Mouse (Mus musculus) MEL (cell line): ENCODE data around the gene Armh1.
"Not testable (repeated sequence)": the region's sequence is repeated elsewhere in the genome, so short reads cannot be mapped to it uniquely, and the experiment has no call there.

Experiments
- GATA1 ChIP-seq: IDR thresholded peaks from 2 replicates; pipeline ENCODE4 v1.6.1; 2011; ENCODE audit warnings: low read depth, low read length, improper control_type of control experiment
- NELFE ChIP-seq: IDR thresholded peaks from 2 replicates; pipeline ENCODE4 v1.6.1; 2011; ENCODE audit warnings: low read depth, low read length, improper control_type of control experiment
- POLR2A ChIP-seq, 2 experiments: IDR thresholded peaks; 2 replicates each; pipeline ENCODE4 v1.6.1; 2011 to 2012; ENCODE audit warnings: low read length in 2 of 2, mild to moderate bottlenecking in 2 of 2, control low read depth in 1 of 2, improper control_type of control experiment in 1 of 2, low read depth in 1 of 2, moderate library complexity in 1 of 2; ENCODE audit not compliant: control insufficient read depth in 1 of 2, insufficient read depth in 1 of 2, poor library complexity in 1 of 2

DNA sequence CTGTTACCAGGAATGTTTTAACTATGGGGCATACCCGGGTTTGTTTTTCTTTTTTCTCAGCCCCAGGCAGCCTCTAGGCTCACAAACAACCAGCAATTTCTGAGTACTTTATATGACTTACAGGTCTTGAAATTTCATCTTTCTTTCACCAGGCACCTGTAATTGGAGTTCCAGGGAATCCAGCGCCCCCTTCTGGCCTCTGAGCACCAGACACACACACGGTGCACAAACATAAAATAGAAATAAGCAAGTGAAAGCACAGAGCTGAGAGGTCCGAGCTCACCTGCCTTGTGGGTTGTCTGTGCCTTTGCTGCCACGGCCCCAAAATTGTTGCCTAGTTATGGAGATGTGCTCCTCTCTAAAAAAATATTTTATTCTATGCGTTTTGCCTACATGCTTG lies 8.0 kb upstream of the Armh1 start:
- not testable (repeated sequence) for TF ChIP-seq POLR2A (IDR thresholded peaks at IDR 0.05; ENCODE audit: control insufficient read depth in 1 of 2, insufficient read depth in 1 of 2, low read depth in 1 of 2, low read length in 2 of 2, poor library complexity in 1 of 2); GATA1; NELFE
